Mouse (Mus musculus) thymus, adult 2 months (tissue): ENCODE data around the gene Rgs4. TPM values are rescaled to one million over a fixed set of nuclear protein-coding genes. Genes with fewer than 3 reads are reported as not detected.

ENCODE experiments used
- DNase-seq: peaks from one replicate; pipeline ENCODE4 v3.0.0; 2021
- H3K27ac ChIP-seq: fragments of 200-500 bp; 2 replicates; pipeline ENCODE4 v1.5.1; 2012; ENCODE audit warnings: low read length, control low read depth; ENCODE audit not compliant: control insufficient read depth, insufficient read depth
- H3K27me3 ChIP-seq: fragments of 200-500 bp; 2 replicates; pipeline ENCODE4 v1.6.1; 2012; ENCODE audit warnings: mild to moderate bottlenecking, low read length, moderate library complexity, mixed read lengths; ENCODE audit not compliant: control insufficient read depth, insufficient read depth
- H3K36me3 ChIP-seq: fragments of 200-500 bp; 2 replicates; pipeline ENCODE4 v1.6.1; 2012; ENCODE audit warnings: mild to moderate bottlenecking, low read length, moderate library complexity; ENCODE audit not compliant: control insufficient read depth, insufficient read depth
- H3K4me1 ChIP-seq: fragments of 200-500 bp; replicated peaks from 2 replicates; pipeline ENCODE4 v1.6.1; 2012; ENCODE audit warnings: low read length; ENCODE audit not compliant: control insufficient read depth, insufficient read depth
- H3K4me3 ChIP-seq: fragments of 200-500 bp; 2 replicates; pipeline ENCODE4 v1.5.1; 2012; ENCODE audit warnings: mild to moderate bottlenecking, low read length, control low read depth, moderate library complexity; ENCODE audit not compliant: control insufficient read depth, insufficient read depth
- CTCF ChIP-seq: fragments of 200-500 bp; IDR thresholded peaks from 2 replicates; pipeline ENCODE4 v1.5.1; 2012; ENCODE audit warnings: mild to moderate bottlenecking, control low read depth, low read length, moderate library complexity, borderline replicate concordance; ENCODE audit not compliant: control insufficient read depth, poor library complexity, insufficient read depth; ENCODE audit errors: extremely low read depth
- POLR2A ChIP-seq: fragments of 200-500 bp; IDR thresholded peaks from 2 replicates; pipeline ENCODE4 v1.6.1; 2012; ENCODE audit warnings: mild to moderate bottlenecking, low read length, control low read depth, moderate library complexity; ENCODE audit not compliant: control insufficient read depth, poor library complexity, insufficient read depth; ENCODE audit errors: extremely low read depth
- WGBS: fragments of 180-500 bp; shearing (Covaris S2); methylation state at CpG from one replicate; pipeline ENCODE4 v1.1.7; 2018; 5-methylcytosine and 5-hydroxymethylcytosine counted together
- polyA plus RNA-seq: library from polyadenylated mRNA; depleted of rRNA; stranded (reverse); fragments of >200 nt; gene quantifications from 2 replicates; pipeline ENCODE4 v1.2.3, GENCODE M21; 2012

Rgs4 gene
- polyA plus RNA-seq, 1 experiment = 4.2 TPM

GRCm38 (mm10) chr1:169730599-169731100 lies 16.8 kb downstream of the Rgs4 start:
- no peak overlapping the region for H3K27ac ChIP-seq
- no peak for TF ChIP-seq POLR2A
- no peak for TF ChIP-seq CTCF
- no peaks in the 10 kb centered on the region for H3K36me3 ChIP-seq
- no peak for DNase-seq
- no peaks in the 10 kb centered on the region for H3K4me1 ChIP-seq
- no peak overlapping the region for H3K4me3 ChIP-seq
- H3K27me3 ChIP-seq = no peaks in the 10 kb centered on the region
- WGBS = 92% methylated on average over 7 of the region's 7 CpGs

- no peaks in the 10 kb centered on the region for H3K27me3 ChIP-seq
- no peaks in the 10 kb centered on the region for H3K36me3 ChIP-seq
- no peak overlapping the region for H3K4me3 ChIP-seq
- H3K4me1 ChIP-seq = no peaks in the 10 kb centered on the region
- no peak for DNase-seq
- 88% methylated on average over 3 of the region's 3 CpGs for WGBS
- TF ChIP-seq POLR2A = no peak
- TF ChIP-seq CTCF = no peak
- H3K27ac ChIP-seq = no peak overlapping the region
These were observed 21.1 kb downstream of the Rgs4 start for GRCm38 (mm10) chr1:169726319-169726718.

GRCm38 (mm10) chr1:169721836-169722235 lies 25.6 kb downstream of the Rgs4 start:
- Histone ChIP-seq H3K36me3 (no peaks in the 10 kb centered on the region), H3K27me3 (no peaks in the 10 kb centered on the region), H3K4me1 (no peaks in the 10 kb centered on the region), H3K27ac (no peak overlapping the region), H3K4me3 (no peak overlapping the region)
- WGBS = 64% methylated on average over 2 of the region's 2 CpGs
- DNase-seq = no peak
- no peak for TF ChIP-seq CTCF
- TF ChIP-seq POLR2A = no peak

GRCm38 (mm10) chr1:169704395-169705087 lies 42.9 kb downstream of the Rgs4 start:
- TF ChIP-seq POLR2A (no peak), CTCF (no peak)
- H3K27ac ChIP-seq = no peak overlapping the region
- 86% methylated on average over 4 of the region's 4 CpGs for WGBS

GRCm38 (mm10) chr1:169699184-169699583 lies 48.3 kb downstream of the Rgs4 start:
- H3K36me3 ChIP-seq = no peaks in the 10 kb centered on the region
- WGBS = 83% methylated on average over 2 of the region's 2 CpGs
- H3K4me3 ChIP-seq = no peak overlapping the region
- no peak overlapping the region for H3K27ac ChIP-seq
- DNase-seq = no peak
- H3K4me1 ChIP-seq = no peaks in the 10 kb centered on the region
- H3K27me3 ChIP-seq = no peaks in the 10 kb centered on the region
- no peak for TF ChIP-seq CTCF
- TF ChIP-seq POLR2A = no peak

More at GRCm38 (mm10) chr1:169704395-169705087, 42.9 kb downstream of the Rgs4 start:
- no peak for DNase-seq
- H3K4me3 ChIP-seq = no peak overlapping the region
- H3K36me3 ChIP-seq = no peaks in the 10 kb centered on the region
- H3K27me3 ChIP-seq = no peaks in the 10 kb centered on the region
- H3K4me1 ChIP-seq = no peaks in the 10 kb centered on the region

GRCm38 (mm10) chr1:169697236-169697635 lies 50.2 kb downstream of the Rgs4 start:
- Histone ChIP-seq H3K4me3 (no peak overlapping the region), H3K36me3 (no peaks in the 10 kb centered on the region), H3K27me3 (no peaks in the 10 kb centered on the region), H3K27ac (no peak overlapping the region), H3K4me1 (no peaks in the 10 kb centered on the region)
- 74% methylated on average over 4 of the region's 4 CpGs for WGBS
- no peak for TF ChIP-seq CTCF
- TF ChIP-seq POLR2A = no peak
- no peak for DNase-seq
